Mouse (Mus musculus) T-cell, adult 2 months (primary cell): ENCODE measurements around the gene Ptges2.

Experiments used
- DNase-seq: peaks from one replicate; pipeline ENCODE4 v3.0.0; 2022; ENCODE audit warnings: low spot score

Gene Ptges2

GRCm38 (mm10) chr2:32375317-32375940, 20.3 kb upstream of the Ptges2 start:
- no peak for DNase-seq

- DNase-seq: no peak
These were observed 18.7 kb upstream of the Ptges2 start for GRCm38 (mm10) chr2:32376963-32377362.

GRCm38 (mm10) chr2:32380001-32380500, 15.6 kb upstream of the Ptges2 start:
- DNase-seq: no peak

- no peak for DNase-seq
These were observed 14.4 kb upstream of the Ptges2 start for GRCm38 (mm10) chr2:32381141-32381774.

- DNase-seq: peak; percentile 92
These were observed 13.9 kb upstream of the Ptges2 start, which contains the start of gene 1110008P14Rik for GRCm38 (mm10) chr2:32381775-32382223. TSS of gene 1110008P14Rik (minus strand) at chr2:32381938.

GRCm38 (mm10) chr2:32382689-32383088, 13.0 kb upstream of the Ptges2 start:
- no peak for DNase-seq

GRCm38 (mm10) chr2:32387706-32388490, 7.8 kb upstream of the Ptges2 start, which contains the start of gene Lcn2:
TSS of gene Lcn2 (minus strand) at chr2:32388252.
- DNase-seq: no peak

- DNase-seq: no peak
These were observed 6.5 kb upstream of the Ptges2 start for GRCm38 (mm10) chr2:32389157-32389556.

- no peak for DNase-seq
These were observed 4.8 kb upstream of the Ptges2 start for GRCm38 (mm10) chr2:32390871-32391270.

GRCm38 (mm10) chr2:32392063-32392462, 3.6 kb upstream of the Ptges2 start:
- DNase-seq: no peak

GRCm38 (mm10) chr2:32394973-32395372, 723 bp upstream of the Ptges2 start:
- DNase-seq: peak; percentile 37

- peak; percentile 87 for DNase-seq
These were observed 388 bp downstream of the Ptges2 start for GRCm38 (mm10) chr2:32395946-32396621.

GRCm38 (mm10) chr2:32396695-32397094, 999 bp downstream of the Ptges2 start:
- DNase-seq: no peak

GRCm38 (mm10) chr2:32404663-32405062, 9.0 kb downstream of the Ptges2 start:
- peak; percentile 90 for DNase-seq

- DNase-seq: no peak
These were observed 11.6 kb downstream of the Ptges2 start for GRCm38 (mm10) chr2:32407144-32407824.

GRCm38 (mm10) chr2:32408429-32409424, 13.0 kb downstream of the Ptges2 start:
- no peak for DNase-seq

- DNase-seq: no peak
These were observed 15.7 kb downstream of the Ptges2 start for GRCm38 (mm10) chr2:32411407-32411806.

- no peak for DNase-seq
These were observed 17.2 kb downstream of the Ptges2 start for GRCm38 (mm10) chr2:32412742-32413531.

GRCm38 (mm10) chr2:32413936-32414335, 18.2 kb downstream of the Ptges2 start:
- no peak for DNase-seq
